Mouse (Mus musculus) neural tube, embryonic 15.5 days (tissue): ENCODE results near the gene Eef1g. TPM values are rescaled to one million over a fixed set of nuclear protein-coding genes. Genes with fewer than 3 reads are reported as not detected.
A peak's percentile ranks its signal among the peaks of the same experiment; 100 is the strongest.

Source experiments
- ATAC-seq: fragments of 200-750 bp; cut with Nextera tagmentation; 2 replicates; pipeline ENCODE4 v1.8.0; 2017; ENCODE audit warnings: mild to moderate bottlenecking, moderate TSS enrichment, moderate library complexity; ENCODE audit not compliant: low FRiP score
- H3K27ac ChIP-seq: fragments of 300-500 bp; sonication (generic); replicated peaks from 2 replicates; pipeline ENCODE4 v1.5.1; 2015; ENCODE audit warnings: mild to moderate bottlenecking, inconsistent platforms
- H3K27me3 ChIP-seq: fragments of 300-500 bp; sonication (generic); replicated peaks from 2 replicates; pipeline ENCODE4 v1.6.1; 2015; ENCODE audit warnings: inconsistent platforms
- H3K36me3 ChIP-seq: fragments of 300-500 bp; sonication (generic); 2 replicates; pipeline ENCODE4 v1.6.1; 2015; ENCODE audit warnings: inconsistent platforms
- H3K4me1 ChIP-seq: fragments of 300-500 bp; sonication (generic); 2 replicates; pipeline ENCODE4 v1.6.1; 2015; ENCODE audit warnings: inconsistent platforms
- H3K4me2 ChIP-seq: fragments of 300-500 bp; sonication (generic); 2 replicates; pipeline ENCODE4 v1.6.1; 2015; ENCODE audit warnings: inconsistent platforms, mild to moderate bottlenecking, moderate library complexity
- H3K4me3 ChIP-seq: fragments of 300-500 bp; sonication (generic); replicated peaks from 2 replicates; pipeline ENCODE4 v1.5.1; 2015; ENCODE audit warnings: mild to moderate bottlenecking, inconsistent platforms
- H3K9ac ChIP-seq: fragments of 300-500 bp; sonication (generic); replicated peaks from 2 replicates; pipeline ENCODE4 v1.6.1; 2015; ENCODE audit warnings: mild to moderate bottlenecking, inconsistent platforms
- H3K9me3 ChIP-seq: fragments of 300-500 bp; sonication (generic); replicated peaks from 2 replicates; pipeline ENCODE4 v1.6.1; 2016; ENCODE audit warnings: inconsistent platforms
- WGBS: fragments of 180-500 bp; shearing (Covaris S2); methylation state at CpG from one replicate; pipeline ENCODE4 v1.1.7; 2015; ENCODE audit warnings: mixed read lengths; 5-methylcytosine and 5-hydroxymethylcytosine counted together
- polyA plus RNA-seq: library from polyadenylated mRNA; unstranded; fragments of >200 nt; fragmentation: Nextera tagmentation; extraction: Ambion mirVana; gene quantifications from 2 replicates; pipeline ENCODE4 v1.2.1, GENCODE M21; 2015

Eef1g gene
- polyA plus RNA-seq, 1 experiment from 2014 or later, result 291 TPM

GRCm38 (mm10) chr19:8930117-8930516, 36.7 kb upstream of the Eef1g start:
- Histone ChIP-seq H3K36me3 (peaks cover 22% of the 10 kb centered on the region), H3K9ac (peak overlapping the region; percentile 50), H3K27ac (0 out of 2 replicates have a peak overlapping the region, but pooled peaks have one; percentile 60), H3K4me3 (peak overlapping the region; percentile 52), H3K9me3 (no peaks in the 10 kb centered on the region), H3K27me3 (no peaks in the 10 kb centered on the region), H3K4me2 (peak overlapping the region; percentile 72), H3K4me1 (peaks cover 24% of the 10 kb centered on the region)
- 11% methylated on average over 11 of the region's 11 CpGs for WGBS
- ATAC-seq, result no peak

GRCm38 (mm10) chr19:8930771-8931170, 36.1 kb upstream of the Eef1g start:
- Histone ChIP-seq H3K27me3 (no peaks in the 10 kb centered on the region), H3K4me3 (0 out of 2 replicates have a peak overlapping the region, but pooled peaks have one; percentile 52), H3K4me2 (peak overlapping the region; percentile 72), H3K36me3 (peaks cover 17% of the 10 kb centered on the region), H3K9ac (0 out of 2 replicates have a peak overlapping the region, but pooled peaks have one; percentile 50), H3K27ac (no peak overlapping the region), H3K9me3 (no peaks in the 10 kb centered on the region), H3K4me1 (peaks cover 24% of the 10 kb centered on the region)
- 84% methylated on average over 7 of the region's 7 CpGs for WGBS
- ATAC-seq, result no peak

- Histone ChIP-seq H3K27ac (no peak overlapping the region), H3K4me3 (no peak overlapping the region), H3K27me3 (no peaks in the 10 kb centered on the region), H3K9ac (no peak overlapping the region), H3K4me1 (peaks cover 15% of the 10 kb centered on the region), H3K36me3 (peaks cover 7% of the 10 kb centered on the region; the same call in 1 of the 2 replicates), H3K9me3 (no peaks in the 10 kb centered on the region), H3K4me2 (no peak overlapping the region)
- ATAC-seq, result no peak
- 92% methylated on average over 2 of the region's 2 CpGs for WGBS
These were observed 30.1 kb upstream of the Eef1g start for GRCm38 (mm10) chr19:8936736-8937135.

GRCm38 (mm10) chr19:8940526-8941133, 26.2 kb upstream of the Eef1g start:
- H3K9me3 ChIP-seq, result no peaks in the 10 kb centered on the region
- peak overlapping the region; percentile 70 for H3K4me2 ChIP-seq
- no peak for ATAC-seq
- WGBS, result 71% methylated on average over 15 of the region's 15 CpGs
- H3K9ac ChIP-seq, result peak overlapping the region; percentile 57; the same call in 1 of the 2 replicates
- H3K27me3 ChIP-seq, result no peaks in the 10 kb centered on the region
- peaks cover 45% of the 10 kb centered on the region for H3K4me1 ChIP-seq
- H3K36me3 ChIP-seq, result peaks cover 21% of the 10 kb centered on the region
- H3K4me3 ChIP-seq, result peak overlapping the region; percentile 94
- H3K27ac ChIP-seq, result no peak overlapping the region; the same call in 1 of the 2 replicates

GRCm38 (mm10) chr19:8941136-8941514, 25.7 kb upstream of the Eef1g start:
- Histone ChIP-seq H3K4me2 (peak overlapping the region; percentile 70), H3K36me3 (peaks cover 26% of the 10 kb centered on the region), H3K4me3 (peak overlapping the region; percentile 94), H3K27me3 (no peaks in the 10 kb centered on the region), H3K9me3 (no peaks in the 10 kb centered on the region), H3K9ac (peak overlapping the region; percentile 57), H3K4me1 (peaks cover 45% of the 10 kb centered on the region), H3K27ac (peak overlapping the region; percentile 97)
- peak; percentile 22 for ATAC-seq
- WGBS, result 19% methylated on average over 10 of the region's 10 CpGs

GRCm38 (mm10) chr19:8941515-8942217, 25.2 kb upstream of the Eef1g start, which contains the start of gene Mta2:
Mta2 (plus strand) TSS chr19:8941875.
- H3K9me3 ChIP-seq, result no peaks in the 10 kb centered on the region
- peak within 1 kb of the TSS; percentile 70 for H3K4me2 ChIP-seq
- peak within 1 kb of the TSS; percentile 94 for H3K4me3 ChIP-seq
- ATAC-seq, result peak; percentile 97
- H3K27ac ChIP-seq, result peak within 1 kb of the TSS; percentile 97
- peaks cover 45% of the 10 kb centered on the region for H3K4me1 ChIP-seq
- WGBS, result under 1% methylated on average over 61 of the region's 64 CpGs
- peak within 1 kb of the TSS; percentile 98 for H3K9ac ChIP-seq
- H3K36me3 ChIP-seq, result peaks cover 31% of the 10 kb centered on the region
- no peaks in the 10 kb centered on the region for H3K27me3 ChIP-seq

GRCm38 (mm10) chr19:8942276-8942964, 24.4 kb upstream of the Eef1g start:
- Histone ChIP-seq H3K9me3 (no peaks in the 10 kb centered on the region), H3K36me3 (peaks cover 34% of the 10 kb centered on the region)
- WGBS, result under 1% methylated on average over 46 of the region's 46 CpGs

GRCm38 (mm10) chr19:8943047-8943446, 23.8 kb upstream of the Eef1g start:
- WGBS, result 66% methylated on average over 2 of the region's 2 CpGs
- Histone ChIP-seq H3K27me3 (no peaks in the 10 kb centered on the region), H3K36me3 (peaks cover 37% of the 10 kb centered on the region), H3K27ac (no peak overlapping the region; the same call in 1 of the 2 replicates), H3K4me2 (peak overlapping the region; percentile 70), H3K9me3 (no peaks in the 10 kb centered on the region), H3K9ac (peak overlapping the region; percentile 98), H3K4me1 (peaks cover 45% of the 10 kb centered on the region), H3K4me3 (peak overlapping the region; percentile 94)
- no peak for ATAC-seq

More at GRCm38 (mm10) chr19:8942276-8942964, 24.4 kb upstream of the Eef1g start:
- H3K4me3 ChIP-seq, result peak overlapping the region; percentile 94
- ATAC-seq, result peak; percentile 77
- H3K4me2 ChIP-seq, result peak overlapping the region; percentile 70
- peak overlapping the region; percentile 98 for H3K9ac ChIP-seq
- peak overlapping the region; percentile 97 for H3K27ac ChIP-seq
- no peaks in the 10 kb centered on the region for H3K27me3 ChIP-seq
- H3K4me1 ChIP-seq, result peaks cover 45% of the 10 kb centered on the region

- no peaks in the 10 kb centered on the region for H3K9me3 ChIP-seq
- peaks cover 45% of the 10 kb centered on the region for H3K4me1 ChIP-seq
- H3K27me3 ChIP-seq, result no peaks in the 10 kb centered on the region
- H3K9ac ChIP-seq, result no peak overlapping the region
- H3K27ac ChIP-seq, result no peak overlapping the region
- 68% methylated on average over 5 of the region's 5 CpGs for WGBS
- no peak for ATAC-seq
- peak overlapping the region; percentile 70; the same call in 1 of the 2 replicates for H3K4me2 ChIP-seq
- H3K4me3 ChIP-seq, result no peak overlapping the region
- peaks cover 47% of the 10 kb centered on the region for H3K36me3 ChIP-seq
These were observed 22.8 kb upstream of the Eef1g start for GRCm38 (mm10) chr19:8944062-8944461.

GRCm38 (mm10) chr19:8944750-8945149, 22.1 kb upstream of the Eef1g start:
- peak overlapping the region; percentile 3; the same call in 1 of the 2 replicates for H3K4me3 ChIP-seq
- ATAC-seq, result no peak

GRCm38 (mm10) chr19:8945251-8945650, 21.6 kb upstream of the Eef1g start:
- Histone ChIP-seq H3K9ac (0 out of 2 replicates have a peak overlapping the region, but pooled peaks have one; percentile 5), H3K27ac (peak overlapping the region; percentile 25; the same call in 1 of the 2 replicates), H3K36me3 (peaks cover 55% of the 10 kb centered on the region), H3K9me3 (no peaks in the 10 kb centered on the region), H3K4me2 (peak overlapping the region; percentile 39), H3K4me1 (peaks cover 43% of the 10 kb centered on the region), H3K4me3 (peak overlapping the region; percentile 3; the same call in 1 of the 2 replicates), H3K27me3 (no peaks in the 10 kb centered on the region)
- no peak for ATAC-seq
- WGBS, result 86% methylated on average over 6 of the region's 6 CpGs

More at GRCm38 (mm10) chr19:8944750-8945149, 22.1 kb upstream of the Eef1g start:
- H3K9me3 ChIP-seq, result no peaks in the 10 kb centered on the region
- no peak overlapping the region for H3K9ac ChIP-seq
- no peak overlapping the region for H3K27ac ChIP-seq
- peak overlapping the region; percentile 39 for H3K4me2 ChIP-seq
- no peaks in the 10 kb centered on the region for H3K27me3 ChIP-seq
- 31% methylated on average over 5 of the region's 5 CpGs for WGBS
- H3K36me3 ChIP-seq, result peaks cover 52% of the 10 kb centered on the region
- peaks cover 45% of the 10 kb centered on the region for H3K4me1 ChIP-seq
